Mouse (Mus musculus): ENCODE data around the gene Kit. TPM values are rescaled to one million over a fixed set of nuclear protein-coding genes. Genes with fewer than 3 reads are reported as not detected.

Kit gene
- 35.7 and 41.7 TPM in 2 replicates for polyA plus RNA-seq (2012; rRNA removed)

GRCm38 (mm10) chr5:75574852-75575566 lies at the start of gene Kit:
Gene Kit (plus strand): TSS chr5:75574916.

Measured in colon, adult 2 months (tissue).